Mouse (Mus musculus): ENCODE data around the gene 2410137M14Rik.

DNA sequence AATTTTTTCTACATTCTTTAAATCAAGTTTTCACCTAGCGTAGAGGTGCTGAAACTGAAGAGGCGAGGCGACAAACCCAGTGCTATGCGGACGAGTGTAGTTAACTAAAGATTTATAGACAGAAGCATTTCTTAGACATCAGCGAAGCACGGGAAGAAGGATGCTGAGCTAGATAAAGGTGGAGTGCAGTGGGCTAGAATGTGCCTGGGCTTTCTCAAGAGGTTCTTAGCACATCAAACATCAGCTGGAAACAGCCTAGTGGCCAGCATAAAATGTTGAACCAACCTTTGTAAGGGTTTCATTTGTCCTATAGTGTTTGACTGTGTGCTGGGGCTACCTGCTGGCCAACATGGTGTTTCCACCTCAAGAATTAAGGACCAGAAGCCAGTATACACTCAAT, 19.8 kb upstream of the 2410137M14Rik start, which contains the start of gene Zfp57:
- TF ChIP-seq CTCF (IDR thresholded peaks at IDR 0.05; ENCODE audit: borderline replicate concordance, extremely low read depth, insufficient read depth, insufficient read length): no peak
- no peak for TF ChIP-seq POLR2A (IDR thresholded peaks at IDR 0.05; ENCODE audit: borderline replicate concordance, extremely low read depth, insufficient read depth, insufficient read length, poor library complexity, severe bottlenecking)
